Mouse (Mus musculus) forebrain, embryonic 10.5 days (tissue): ENCODE results near the gene Nfkbil1. TPM values are rescaled to one million over a fixed set of nuclear protein-coding genes. Genes with fewer than 3 reads are reported as not detected.

Source experiments
- DNase-seq: peaks from one replicate; pipeline ENCODE4 v3.0.0-alpha.2; 2017; ENCODE audit warnings: low spot score; ENCODE audit errors: extremely low spot score
- H3K27ac ChIP-seq: fragments of 300-500 bp; sonication (generic); 2 replicates; pipeline ENCODE4 v1.5.1; 2016; ENCODE audit warnings: mild to moderate bottlenecking
- H3K27me3 ChIP-seq: fragments of 300-500 bp; sonication (generic); 2 replicates; pipeline ENCODE4 v1.6.1; 2016; ENCODE audit warnings: mild to moderate bottlenecking; ENCODE audit not compliant: poor library complexity, severe bottlenecking
- H3K36me3 ChIP-seq: fragments of 300-500 bp; sonication (generic); replicated peaks from 2 replicates; pipeline ENCODE4 v1.6.1; 2016; ENCODE audit warnings: mild to moderate bottlenecking, moderate library complexity
- H3K4me1 ChIP-seq: fragments of 300-500 bp; sonication (generic); 2 replicates; pipeline ENCODE4 v1.6.1; 2016
- H3K4me3 ChIP-seq: fragments of 300-500 bp; sonication (generic); 2 replicates; pipeline ENCODE4 v1.5.1; 2016; ENCODE audit warnings: mild to moderate bottlenecking, moderate library complexity
- H3K9me3 ChIP-seq: fragments of 300-500 bp; sonication (generic); 2 replicates; pipeline ENCODE4 v1.6.1; 2016; ENCODE audit warnings: mild to moderate bottlenecking, moderate library complexity
- WGBS: fragments of 180-500 bp; shearing (Covaris S2); methylation state at CpG from one replicate; pipeline ENCODE4 v1.1.7; 2016; 5-methylcytosine and 5-hydroxymethylcytosine counted together
- polyA plus RNA-seq: library from polyadenylated mRNA; unstranded; fragments of >200 nt; fragmentation: Nextera tagmentation; extraction: Ambion mirVana; gene quantifications from 2 replicates; pipeline ENCODE4 v1.2.1, GENCODE M21; 2016

The Nfkbil1 gene
- polyA plus RNA-seq, 1 experiment from 2014 or later = 10.0 TPM

- no peak for DNase-seq
- H3K4me3 ChIP-seq = no peak overlapping the region
- no peak overlapping the region for H3K27ac ChIP-seq
- 91% methylated on average over 15 of the region's 15 CpGs for WGBS
- H3K27me3 ChIP-seq = no peaks in the 10 kb centered on the region
- no peaks in the 10 kb centered on the region for H3K9me3 ChIP-seq
- peaks cover 10% of the 10 kb centered on the region for H3K4me1 ChIP-seq
- H3K36me3 ChIP-seq = peaks cover 84% of the 10 kb centered on the region
Measured at GRCm38 (mm10) chr17:35251162-35251719, 15.6 kb upstream of the Nfkbil1 start.

- 93% methylated on average over 3 of the region's 3 CpGs for WGBS
- H3K4me3 ChIP-seq = no peak overlapping the region
- H3K9me3 ChIP-seq = no peaks in the 10 kb centered on the region
- no peaks in the 10 kb centered on the region for H3K27me3 ChIP-seq
- peaks cover 17% of the 10 kb centered on the region for H3K4me1 ChIP-seq
- H3K36me3 ChIP-seq = peaks cover 91% of the 10 kb centered on the region
- H3K27ac ChIP-seq = no peak overlapping the region
- DNase-seq = no peak
Measured at GRCm38 (mm10) chr17:35250348-35251120, 14.9 kb upstream of the Nfkbil1 start.

GRCm38 (mm10) chr17:35249451-35250197 is 14.0 kb upstream of the Nfkbil1 start:
- Histone ChIP-seq H3K9me3 (no peaks in the 10 kb centered on the region), H3K4me3 (no peak overlapping the region), H3K36me3 (peaks cover 100% of the 10 kb centered on the region), H3K27me3 (no peaks in the 10 kb centered on the region), H3K4me1 (peaks cover 26% of the 10 kb centered on the region), H3K27ac (no peak overlapping the region)
- 94% methylated on average over 19 of the region's 19 CpGs for WGBS
- DNase-seq = no peak

- H3K27ac ChIP-seq = no peak overlapping the region
- no peaks in the 10 kb centered on the region for H3K9me3 ChIP-seq
- H3K4me1 ChIP-seq = peaks cover 33% of the 10 kb centered on the region
- no peaks in the 10 kb centered on the region for H3K27me3 ChIP-seq
- peaks cover 100% of the 10 kb centered on the region for H3K36me3 ChIP-seq
- 94% methylated on average over 14 of the region's 14 CpGs for WGBS
- no peak overlapping the region for H3K4me3 ChIP-seq
- no peak for DNase-seq
Measured at GRCm38 (mm10) chr17:35248986-35249385, 13.4 kb upstream of the Nfkbil1 start.

- Histone ChIP-seq H3K27ac (no peak overlapping the region), H3K4me3 (no peak overlapping the region), H3K9me3 (no peaks in the 10 kb centered on the region), H3K36me3 (peaks cover 95% of the 10 kb centered on the region), H3K4me1 (peaks cover 44% of the 10 kb centered on the region), H3K27me3 (no peaks in the 10 kb centered on the region)
- 93% methylated on average over 7 of the region's 7 CpGs for WGBS
- no peak for DNase-seq
Measured at GRCm38 (mm10) chr17:35247144-35247543, 11.6 kb upstream of the Nfkbil1 start.

- H3K4me3 ChIP-seq = peak overlapping the region; percentile 85; the same call in 1 of the 2 replicates
- H3K27ac ChIP-seq = no peak overlapping the region
- no peak for DNase-seq
- no peaks in the 10 kb centered on the region for H3K9me3 ChIP-seq
- H3K36me3 ChIP-seq = peaks cover 83% of the 10 kb centered on the region
- H3K27me3 ChIP-seq = no peaks in the 10 kb centered on the region
- peaks cover 49% of the 10 kb centered on the region for H3K4me1 ChIP-seq
- WGBS = 90% methylated on average over 15 of the region's 15 CpGs
Measured at GRCm38 (mm10) chr17:35245731-35246623, 10.4 kb upstream of the Nfkbil1 start.

- Histone ChIP-seq H3K27me3 (no peaks in the 10 kb centered on the region), H3K4me3 (peak overlapping the region; percentile 85), H3K4me1 (peaks cover 59% of the 10 kb centered on the region), H3K36me3 (peaks cover 73% of the 10 kb centered on the region), H3K27ac (no peak overlapping the region), H3K9me3 (no peaks in the 10 kb centered on the region)
- 80% methylated on average over 2 of the region's 2 CpGs for WGBS
- DNase-seq = no peak
Measured at GRCm38 (mm10) chr17:35244999-35245398, 9.4 kb upstream of the Nfkbil1 start.

GRCm38 (mm10) chr17:35243086-35243485 is 7.5 kb upstream of the Nfkbil1 start:
- Histone ChIP-seq H3K36me3 (peaks cover 54% of the 10 kb centered on the region), H3K27ac (peak overlapping the region; percentile 99), H3K4me3 (peak overlapping the region; percentile 85), H3K27me3 (no peaks in the 10 kb centered on the region), H3K4me1 (peaks cover 60% of the 10 kb centered on the region), H3K9me3 (no peaks in the 10 kb centered on the region)
- peak; percentile 41 for DNase-seq
- WGBS = 20% methylated on average over 16 of the region's 16 CpGs

GRCm38 (mm10) chr17:35242015-35242941 is 6.7 kb upstream of the Nfkbil1 start:
- peak overlapping the region; percentile 85 for H3K4me3 ChIP-seq
- H3K27ac ChIP-seq = peak overlapping the region; percentile 99
- H3K36me3 ChIP-seq = peaks cover 49% of the 10 kb centered on the region
- DNase-seq = peak; percentile 64
- H3K27me3 ChIP-seq = no peaks in the 10 kb centered on the region
- no peaks in the 10 kb centered on the region for H3K9me3 ChIP-seq
- H3K4me1 ChIP-seq = peaks cover 60% of the 10 kb centered on the region
- whole genome bisulfite sequencing = under 1% methylated on average over 55 of the region's 55 CpGs

GRCm38 (mm10) chr17:35241305-35242014 is 5.9 kb upstream of the Nfkbil1 start, which contains the start of gene Ddx39b:
Gene Ddx39b, plus strand, starts transcription at chr17:35241746.
- Histone ChIP-seq H3K27ac (peak within 1 kb of the TSS; percentile 99), H3K27me3 (no peaks in the 10 kb centered on the region), H3K9me3 (no peaks in the 10 kb centered on the region), H3K4me3 (peak within 1 kb of the TSS; percentile 85), H3K4me1 (peaks cover 60% of the 10 kb centered on the region), H3K36me3 (peaks cover 41% of the 10 kb centered on the region)
- DNase-seq = peak; percentile 94
- under 1% methylated on average over 69 of the region's 69 CpGs for WGBS
